Mouse (Mus musculus) layer of hippocampus, adult 6 months (tissue): ENCODE results near the gene Adamts18. TPM values are rescaled to one million over a fixed set of nuclear protein-coding genes. Genes with fewer than 3 reads are reported as not detected.

Source experiments
- long read RNA-seq, 2 experiments: library from polyadenylated mRNA; unstranded; transcript quantifications; one replicate each; pipeline ENCODE4 v2.0.0; 2019 to 2020
- polyA plus RNA-seq: library from polyadenylated mRNA; unstranded; fragments of <200 nt; fragmentation: Nextera tagmentation; gene quantifications from 2 replicates; pipeline ENCODE4 v1.2.3, GENCODE M21; 2021

The Adamts18 gene
- polyA plus RNA-seq: 0.06 and 0.14 TPM in 2 replicates
- long read RNA-seq, experiment 1, partial matches to known transcripts: 0 of 1 reads
- long read RNA-seq, experiment 1, other reads (novel, unspliced or antisense): 1 of 1 reads
- long read RNA-seq, experiment 2: 0 reads

DNA sequence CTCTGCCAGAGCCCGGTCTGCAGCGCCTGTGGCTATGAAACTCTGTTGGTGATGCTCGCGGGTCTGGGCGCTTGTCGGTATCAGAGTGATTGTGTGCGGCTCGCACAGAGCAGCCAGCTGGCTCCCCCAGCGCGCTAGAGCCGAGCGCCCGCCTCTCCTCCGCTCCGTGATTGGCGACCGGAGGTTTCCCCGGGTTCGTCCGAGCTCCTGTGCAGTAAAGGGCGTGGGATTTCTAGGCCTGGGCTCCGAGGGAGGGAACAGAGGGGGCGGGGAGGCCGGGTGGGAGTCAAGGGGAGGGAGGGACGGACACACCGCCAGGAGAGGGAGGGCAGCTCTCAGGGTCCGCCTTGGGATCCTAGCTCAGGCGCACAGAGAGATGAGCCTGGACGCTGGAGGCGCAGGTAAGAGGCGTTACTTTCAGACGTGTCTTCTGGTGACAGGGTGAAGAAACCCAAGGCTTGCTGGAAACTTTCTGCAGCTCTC is at the start of gene Adamts18:
TSS of gene Adamts18 (minus strand) at position 86 of the 483 bp plus-strand sequence.

Other genes starting within 250 kb of the Adamts18 start
- 9.4 and 10.4 TPM in 2 replicates for gene Mon1b, start 213.2 kb downstream of the Adamts18 start, polyA plus RNA-seq
- gene Syce1l, start 205.5 kb downstream of the Adamts18 start, polyA plus RNA-seq: not detected in 2 replicates